Mouse (Mus musculus) cortical plate, adult 2 months (tissue): ENCODE data around the gene Apoo. TPM values are rescaled to one million over a fixed set of nuclear protein-coding genes. Genes with fewer than 3 reads are reported as not detected.
A peak's percentile ranks its signal among the peaks of the same experiment; 100 is the strongest.
"Not testable (repeated sequence)": the region's sequence is repeated elsewhere in the genome, so short reads cannot be mapped to it uniquely, and the experiment has no call there.

Experiments
- H3K27ac ChIP-seq: fragments of 200-500 bp; 2 replicates; pipeline ENCODE4 v1.5.1; 2012; ENCODE audit warnings: low read length, control low read depth, inconsistent platforms; ENCODE audit not compliant: insufficient read depth
- H3K4me1 ChIP-seq: fragments of 200-500 bp; 2 replicates; pipeline ENCODE4 v1.6.1; 2011; ENCODE audit warnings: low read length; ENCODE audit not compliant: control insufficient read depth, insufficient read depth
- H3K4me3 ChIP-seq: fragments of 200-500 bp; 2 replicates; pipeline ENCODE4 v1.5.1; 2011; ENCODE audit warnings: mild to moderate bottlenecking, low read length, control low read depth; ENCODE audit not compliant: insufficient read depth
- CTCF ChIP-seq: fragments of 200-500 bp; IDR thresholded peaks from 2 replicates; pipeline ENCODE4 v1.5.1; 2011; ENCODE audit warnings: mild to moderate bottlenecking, control low read depth, low read length; ENCODE audit not compliant: insufficient read depth; ENCODE audit errors: extremely low read depth
- POLR2A ChIP-seq: fragments of 200-500 bp; IDR thresholded peaks from 2 replicates; pipeline ENCODE4 v1.6.1; 2011; ENCODE audit warnings: mild to moderate bottlenecking, low read length, control low read depth; ENCODE audit not compliant: insufficient read depth; ENCODE audit errors: extremely low read depth
- polyA plus RNA-seq: library from polyadenylated mRNA; depleted of rRNA; stranded (reverse); fragments of >200 nt; gene quantifications from 2 replicates; pipeline ENCODE4 v1.2.3, GENCODE M21; 2012; rRNA removed

Apoo gene
- polyA plus RNA-seq = 42.1 and 51.2 TPM in 2 replicates

GRCm38 (mm10) chrX:94366670-94367241 is at the start of gene Apoo, which contains the start of gene Fam90a1b:
Gene Apoo, plus strand, starts transcription at chrX:94367117.
Gene Fam90a1b, minus strand, starts transcription at chrX:94366777.
- no peaks in the 10 kb centered on the region; the same call in none of the 2 replicates for H3K4me1 ChIP-seq
- H3K4me3 ChIP-seq = peak within 1 kb of the TSS; percentile 94
- TF ChIP-seq CTCF (peak; percentile 53), POLR2A (no peak)
- H3K27ac ChIP-seq = 0 out of 2 replicates have a peak within 1 kb of the TSS, but pooled peaks have one; percentile 8

- H3K27ac ChIP-seq = no peak overlapping the region
- H3K4me3 ChIP-seq = no peak overlapping the region
- H3K4me1 ChIP-seq = no peaks in the 10 kb centered on the region
- TF ChIP-seq POLR2A (no peak), CTCF (no peak)
These were observed 45.6 kb upstream of the Apoo start for GRCm38 (mm10) chrX:94321036-94321902.

DNA sequence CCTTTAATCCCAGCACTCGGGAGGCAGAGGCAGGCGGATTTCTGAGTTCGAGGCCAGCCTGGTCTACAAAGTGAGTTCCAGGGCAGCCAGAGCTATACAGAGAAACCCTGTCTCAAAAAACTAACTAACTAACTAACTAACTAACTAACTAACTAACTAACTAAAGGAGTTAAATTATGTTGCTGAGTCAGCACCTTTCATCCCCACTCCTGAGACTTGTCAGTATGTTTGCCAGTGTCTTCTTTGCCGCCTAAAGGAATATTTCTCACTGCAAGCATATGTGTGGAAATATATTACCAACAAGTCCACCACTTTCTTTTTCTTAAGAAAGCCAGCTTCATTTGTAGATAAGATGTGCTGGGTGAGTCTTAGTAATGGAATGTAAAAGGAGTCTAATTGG is 23.3 kb upstream of the Apoo start:
- not testable (repeated sequence) for H3K27ac ChIP-seq, H3K4me1 ChIP-seq, H3K4me3 ChIP-seq

GRCm38 (mm10) chrX:94365381-94365925 is 1.5 kb upstream of the Apoo start:
- TF ChIP-seq CTCF (no peak), POLR2A (no peak)
- Histone ChIP-seq H3K27ac (no peak overlapping the region), H3K4me3 (no peak overlapping the region; the same call in 1 of the 2 replicates), H3K4me1 (no peaks in the 10 kb centered on the region; the same call in none of the 2 replicates)

DNA sequence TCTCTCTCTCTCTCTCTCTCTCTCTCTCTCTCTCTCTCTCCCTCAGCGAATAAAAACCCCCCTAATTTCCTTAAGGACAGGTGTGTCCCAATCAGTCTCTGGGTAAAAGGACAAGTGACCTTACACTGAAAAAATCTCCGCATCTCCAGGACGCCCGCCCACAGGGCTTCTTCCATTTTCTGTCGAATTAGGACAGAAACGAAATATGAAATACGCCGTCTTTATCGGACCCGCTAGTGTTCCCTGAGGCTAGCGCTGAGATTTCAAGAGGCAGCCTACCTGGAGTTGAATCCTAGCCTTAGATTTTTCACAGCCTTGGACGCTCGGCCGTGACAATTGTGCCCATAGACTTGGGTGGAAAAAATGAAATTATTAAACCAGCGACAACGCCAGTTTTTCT is 888 bp upstream of the Apoo start:
- no peak overlapping the region for H3K27ac ChIP-seq
- no peaks in the 10 kb centered on the region; the same call in none of the 2 replicates for H3K4me1 ChIP-seq
- no peak for TF ChIP-seq CTCF
- TF ChIP-seq POLR2A = no peak
- no peak overlapping the region; the same call in 1 of the 2 replicates for H3K4me3 ChIP-seq

DNA sequence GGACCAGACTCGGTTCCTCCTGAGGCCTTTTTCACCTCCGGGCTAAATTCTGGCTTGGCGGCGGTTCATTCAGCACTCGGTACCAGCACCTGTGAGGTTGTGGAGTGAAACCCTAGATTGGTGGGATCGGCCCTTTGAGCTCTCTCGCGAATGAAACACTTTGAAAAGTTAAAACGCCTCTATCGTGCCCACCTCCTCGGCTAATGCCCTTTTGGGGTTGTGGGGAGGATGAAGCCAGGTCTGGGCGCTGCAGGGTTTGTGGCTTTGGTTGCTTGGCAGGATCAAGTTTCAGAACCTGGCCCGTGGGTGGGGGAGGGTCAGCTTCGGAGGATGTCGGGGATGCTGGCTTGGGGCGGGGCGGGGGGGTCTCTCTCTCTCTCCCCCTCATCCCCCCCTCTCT is 331 bp downstream of the Apoo start:
- peak overlapping the region; percentile 94 for H3K4me3 ChIP-seq
- H3K27ac ChIP-seq = 0 out of 2 replicates have a peak overlapping the region, but pooled peaks have one; percentile 8
- no peaks in the 10 kb centered on the region; the same call in none of the 2 replicates for H3K4me1 ChIP-seq
- TF ChIP-seq CTCF (no peak), POLR2A (no peak)

GRCm38 (mm10) chrX:94378734-94379133 is 11.8 kb downstream of the Apoo start:
- TF ChIP-seq POLR2A = no peak
- Histone ChIP-seq H3K27ac (no peak overlapping the region), H3K4me1 (no peaks in the 10 kb centered on the region), H3K4me3 (no peak overlapping the region)

GRCm38 (mm10) chrX:94408975-94409374 is 42.1 kb downstream of the Apoo start:
- Histone ChIP-seq H3K4me3 (no peak overlapping the region), H3K4me1 (no peaks in the 10 kb centered on the region), H3K27ac (no peak overlapping the region)
- no peak for TF ChIP-seq CTCF
- no peak for TF ChIP-seq POLR2A

- no peak overlapping the region for H3K27ac ChIP-seq
- no peak overlapping the region for H3K4me3 ChIP-seq
- TF ChIP-seq CTCF (no peak), POLR2A (no peak)
- no peaks in the 10 kb centered on the region for H3K4me1 ChIP-seq
These were observed 53.3 kb downstream of the Apoo start for GRCm38 (mm10) chrX:94420210-94420609.
